Mouse (Mus musculus) kidney, adult 9 months (tissue): ENCODE results near the gene Ccnd1.
"Not testable (repeated sequence)": the region's sequence is repeated elsewhere in the genome, so short reads cannot be mapped to it uniquely, and the experiment has no call there.

Experiments used
- DNase-seq: peaks from one replicate; pipeline ENCODE4 v3.0.0; 2022

Gene Ccnd1

DNA sequence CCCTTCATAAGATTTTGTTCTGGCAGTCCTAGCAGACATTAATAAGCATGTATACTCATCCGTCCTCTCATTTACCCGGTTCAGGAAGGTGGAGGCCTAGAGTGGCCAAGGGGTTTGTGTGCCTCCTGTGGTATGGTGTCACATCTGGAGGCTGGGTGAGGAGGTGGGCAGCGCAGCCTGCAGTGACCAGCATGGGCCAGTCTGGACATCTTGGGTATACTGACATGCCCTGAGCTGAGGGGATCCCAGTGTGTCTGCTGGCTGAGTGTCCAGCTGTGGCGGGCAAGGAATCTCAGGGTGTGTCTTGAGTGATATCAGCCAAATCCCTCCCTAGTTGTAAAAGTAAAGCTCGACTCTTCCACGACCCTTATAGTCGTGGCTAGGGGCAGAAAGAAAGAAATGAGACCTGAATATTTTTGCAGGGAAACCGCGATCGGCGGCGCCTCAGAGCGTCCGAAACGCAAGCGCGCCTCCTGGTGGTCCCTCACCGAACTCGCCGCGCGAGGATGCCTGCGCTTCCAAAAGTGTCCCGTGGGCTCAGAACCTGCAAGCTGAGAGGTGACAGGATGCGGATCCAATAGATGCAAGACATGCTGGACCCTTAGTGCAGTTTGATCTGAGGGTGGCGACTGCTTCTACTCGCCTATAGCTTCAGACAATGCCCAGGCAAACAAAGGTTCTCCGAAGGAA lies 32.9 kb downstream of the Ccnd1 start:
- DNase-seq, result no peak

DNA sequence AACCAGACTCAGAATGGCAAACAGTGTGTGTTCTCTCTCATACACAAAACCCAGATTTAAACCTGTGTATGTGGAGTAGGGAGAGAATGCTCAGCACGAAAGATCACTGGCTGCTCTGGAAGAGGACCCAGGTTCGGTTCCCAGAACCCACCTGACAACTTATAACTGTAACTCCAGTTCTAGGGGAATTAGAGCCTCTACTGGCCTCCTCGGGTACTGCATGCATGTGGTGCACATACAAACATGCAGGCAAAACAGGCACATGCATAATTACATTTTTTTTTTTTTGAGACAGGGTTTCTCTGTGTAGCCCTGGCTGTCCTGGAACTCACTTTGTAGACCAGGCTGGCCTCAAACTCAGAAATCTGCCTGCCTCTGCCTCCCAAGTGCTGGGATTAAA lies 34.2 kb downstream of the Ccnd1 start:
- not testable (repeated sequence) for DNase-seq

DNA sequence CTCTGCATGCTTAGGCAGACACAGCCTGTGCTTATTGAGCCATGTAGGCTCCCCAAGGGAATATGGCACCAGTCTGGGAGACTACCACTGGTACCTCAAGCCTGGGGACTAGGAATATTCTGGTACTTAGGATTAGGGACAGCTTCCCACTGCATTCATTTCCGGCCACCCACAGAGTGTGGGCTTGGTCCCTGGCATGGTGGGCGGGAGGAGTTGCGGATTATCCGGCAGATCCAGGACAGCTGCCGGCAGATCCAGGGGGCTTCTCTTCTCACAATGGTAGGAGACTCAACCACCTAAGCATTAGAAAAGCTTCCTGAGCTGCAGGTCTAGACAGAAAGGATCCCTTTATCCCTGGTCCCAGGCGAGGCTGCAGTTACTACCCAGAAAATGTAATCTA lies 41.2 kb downstream of the Ccnd1 start:
- DNase-seq, result no peak

DNA sequence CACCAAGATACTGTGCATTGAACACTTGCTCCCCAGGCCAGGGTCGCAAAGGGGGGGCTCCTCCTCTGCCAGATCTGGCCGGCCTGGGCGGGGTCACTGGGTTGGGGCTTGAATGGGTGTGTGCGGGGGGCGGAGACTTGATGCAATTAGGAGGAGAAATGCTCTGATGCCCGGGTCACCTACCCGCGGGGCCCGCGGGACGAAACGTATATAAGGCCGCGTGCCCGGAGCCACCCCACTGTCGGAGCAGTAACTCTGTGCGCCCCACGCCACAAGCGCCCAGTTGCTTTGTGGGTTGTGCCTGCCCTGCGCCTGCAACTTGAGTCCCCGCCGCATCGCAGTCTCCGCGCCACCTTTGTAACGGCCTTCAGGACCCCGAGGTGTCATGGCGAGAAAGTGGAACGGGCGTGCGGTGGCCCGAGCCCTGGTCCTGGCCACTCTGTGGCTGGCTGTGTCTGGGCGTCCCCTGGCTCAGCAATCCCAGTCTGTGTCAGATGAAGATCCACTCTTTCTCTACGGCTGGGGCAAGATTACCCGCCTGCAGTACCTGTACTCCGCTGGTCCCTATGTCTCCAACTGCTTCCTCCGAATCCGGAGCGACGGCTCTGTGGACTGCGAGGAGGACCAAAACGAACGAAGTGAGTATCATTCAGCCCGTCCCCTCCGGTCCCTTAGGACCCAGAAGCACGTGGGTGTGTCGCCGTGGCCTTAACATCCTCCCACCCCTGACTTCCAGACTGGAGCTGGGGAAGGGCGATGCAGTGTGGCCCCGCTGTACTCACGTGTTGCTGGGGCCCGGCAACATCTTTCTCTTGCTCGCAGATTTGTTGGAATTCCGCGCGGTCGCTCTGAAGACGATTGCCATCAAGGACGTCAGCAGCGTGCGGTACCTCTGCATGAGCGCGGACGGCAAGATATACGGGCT lies 43.2 kb downstream of the Ccnd1 start, which contains the start of gene Fgf15:
TSS of gene Fgf15 (plus strand) at position 238 of the 925 bp plus-strand sequence.
- DNase-seq, result no peak

DNA sequence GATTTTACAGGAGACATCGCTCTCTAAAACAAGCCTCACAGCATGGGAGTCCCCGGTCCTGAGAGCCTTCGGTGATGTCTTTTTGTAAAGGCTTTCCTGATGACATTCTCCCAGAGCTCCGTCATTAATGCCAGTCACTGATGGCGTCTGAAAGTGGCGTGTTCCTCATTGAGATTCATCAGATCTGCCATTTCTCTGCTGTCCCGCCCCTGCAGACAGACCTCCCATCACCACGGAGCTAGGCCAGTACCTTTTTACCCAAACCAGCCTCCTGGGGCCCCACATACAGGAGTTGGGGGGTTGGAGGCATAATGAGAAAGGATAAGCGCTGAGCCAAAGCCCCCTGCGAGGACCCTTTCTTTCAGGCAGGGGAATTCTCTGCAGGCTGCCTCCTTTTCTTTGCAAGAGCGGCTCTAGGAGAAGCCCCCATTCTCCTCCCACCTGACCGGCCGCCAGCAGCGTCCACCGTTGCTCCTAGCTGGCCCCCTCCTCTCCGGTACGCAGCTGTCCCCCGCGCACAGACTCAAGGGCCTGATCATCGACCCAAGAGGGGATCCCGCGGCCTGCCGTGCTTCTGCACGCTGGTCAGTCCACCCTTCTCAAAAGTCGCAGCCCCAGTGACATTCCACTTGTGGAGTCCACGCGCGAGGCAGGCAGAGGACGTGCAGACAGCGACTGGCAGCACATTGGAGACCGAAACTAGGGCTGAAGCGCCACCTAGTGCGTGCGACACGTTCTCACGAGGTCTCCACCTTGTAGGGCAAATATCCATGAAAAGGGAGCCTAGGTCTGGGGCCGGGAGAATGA lies 44.2 kb downstream of the Ccnd1 start:
- DNase-seq, result peak; percentile 73

DNA sequence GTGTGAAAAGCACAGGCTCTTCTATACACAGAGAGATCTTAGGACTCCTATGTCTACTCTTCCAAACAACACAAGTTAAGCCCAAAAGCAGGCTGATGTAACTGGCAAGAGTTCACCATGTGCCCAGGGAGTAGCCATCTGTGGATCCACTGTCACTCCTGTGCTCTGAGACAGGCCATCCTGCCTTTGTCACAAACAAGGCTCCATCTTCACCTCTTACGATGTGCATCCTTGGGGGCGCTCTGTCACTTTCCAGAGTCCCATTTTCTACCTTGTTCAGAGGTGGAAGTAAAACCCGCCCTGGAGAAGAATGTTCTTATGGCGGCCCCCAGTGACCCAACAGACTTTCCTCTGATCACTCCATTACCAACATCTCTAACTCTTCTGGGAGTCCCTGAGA lies 45.0 kb downstream of the Ccnd1 start:
- DNase-seq, result no peak

DNA sequence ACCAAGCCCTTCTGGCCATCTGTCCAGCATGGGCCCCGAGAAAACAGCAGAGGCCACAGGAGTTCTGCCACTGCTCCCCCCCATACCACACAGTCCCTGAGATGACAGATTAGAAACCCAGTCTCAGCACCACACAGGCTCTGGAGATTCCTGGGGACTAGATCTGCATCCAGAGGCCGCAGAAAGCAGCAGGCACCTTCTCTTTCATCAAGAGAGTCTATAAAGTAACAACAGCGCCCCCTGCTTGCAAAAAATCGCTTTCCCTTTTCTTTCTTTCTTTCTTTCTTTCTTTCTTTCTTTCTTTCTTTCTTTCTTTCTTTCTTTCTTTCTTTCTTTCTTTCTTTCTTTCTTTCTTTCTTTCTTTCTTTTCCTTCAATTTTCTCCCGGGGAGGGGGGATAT lies 45.5 kb downstream of the Ccnd1 start:
- DNase-seq, result peak; percentile 29

DNA sequence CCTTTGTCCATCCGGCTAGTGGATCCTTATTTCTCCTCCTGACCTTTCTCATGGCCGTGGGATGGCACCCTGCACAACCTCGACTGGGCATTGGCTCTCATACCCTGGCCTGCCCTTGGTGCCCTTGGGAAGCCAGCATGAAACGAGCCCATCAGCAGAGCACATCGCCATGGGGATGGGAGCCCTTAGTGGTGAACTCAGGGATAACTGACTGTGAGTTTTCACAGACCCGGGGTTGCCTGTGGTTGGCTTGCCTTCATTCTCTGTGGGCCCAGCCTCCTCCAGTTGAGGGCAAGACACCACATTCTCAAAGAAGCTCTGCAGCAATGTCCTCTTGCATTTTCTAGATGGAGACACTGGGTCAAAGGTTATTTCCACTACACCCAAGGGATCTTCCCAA lies 47.4 kb downstream of the Ccnd1 start:
- no peak for DNase-seq

DNA sequence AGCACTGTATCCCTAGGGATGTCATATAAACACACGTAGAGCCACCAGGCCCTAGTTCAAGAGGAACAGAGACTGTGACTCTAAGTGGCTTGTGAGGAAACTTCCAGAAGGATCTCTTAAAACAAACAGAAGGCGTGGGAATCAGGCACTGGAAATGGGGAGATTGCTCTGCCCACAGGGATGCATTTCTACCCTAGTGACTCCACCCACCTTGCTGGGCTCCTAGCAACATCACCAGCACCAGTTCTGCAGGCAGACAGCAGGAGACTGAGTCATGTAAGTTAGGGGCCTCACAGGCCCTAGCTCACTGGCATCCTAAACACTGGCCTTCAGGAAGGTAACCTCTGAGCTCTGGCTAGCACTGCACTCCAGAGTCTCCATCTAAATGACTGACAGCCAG lies 47.9 kb downstream of the Ccnd1 start:
- no peak for DNase-seq

DNA sequence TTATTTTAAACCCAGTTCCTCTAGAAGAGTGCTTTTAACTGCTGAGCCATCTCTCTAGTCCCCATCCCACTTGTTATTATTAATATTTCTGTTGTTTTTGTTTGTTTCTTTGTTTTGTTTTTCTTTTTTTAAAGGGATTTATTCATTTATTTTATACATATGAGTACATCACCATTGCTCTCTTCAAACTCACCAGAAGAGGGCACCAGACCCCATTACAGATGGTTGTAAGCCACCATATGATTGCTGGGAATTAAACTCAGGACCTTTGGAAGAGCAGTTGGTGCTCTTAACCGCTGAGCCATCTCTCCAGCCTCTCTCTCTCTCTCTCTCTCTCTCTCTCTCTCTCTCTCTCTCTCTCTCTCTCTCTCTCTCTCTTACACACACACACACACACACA lies 49.1 kb downstream of the Ccnd1 start:
- DNase-seq, result not testable (repeated sequence)

DNA sequence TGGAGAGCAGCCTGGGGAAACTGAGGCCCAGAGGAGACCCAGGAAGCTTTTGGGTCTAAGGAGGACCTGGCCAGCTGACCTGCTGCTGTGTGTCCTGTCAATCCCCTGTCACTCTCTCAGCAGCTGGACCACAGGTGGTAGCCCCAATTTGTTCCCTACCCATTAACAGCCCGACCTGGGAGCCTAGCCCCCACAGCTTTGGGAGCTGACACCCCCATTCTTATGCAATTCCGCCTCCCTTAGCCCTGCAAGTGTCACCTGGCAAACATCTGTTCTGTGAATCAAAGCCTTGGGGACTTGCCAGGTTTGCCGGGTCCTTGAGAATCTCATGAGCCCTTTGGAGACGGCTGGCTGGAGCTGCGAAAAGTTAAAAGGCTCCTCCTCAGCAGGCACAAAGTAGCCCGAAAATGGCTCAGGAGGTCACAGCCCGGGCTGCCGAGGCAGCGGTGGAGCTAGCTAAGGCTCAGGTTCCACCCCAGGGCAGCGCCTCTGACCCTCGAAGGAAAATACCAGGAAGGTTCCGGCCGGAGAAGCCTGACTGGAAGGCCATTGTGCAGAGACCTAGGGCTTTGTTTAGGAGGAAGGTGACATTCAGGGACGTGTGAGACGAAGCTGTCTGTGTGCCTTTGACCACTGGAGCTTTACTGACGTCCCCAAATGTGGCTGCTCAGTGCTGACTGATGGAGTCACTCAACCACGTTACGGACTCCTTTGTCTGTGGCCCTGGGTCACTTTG lies 51.0 kb downstream of the Ccnd1 start:
- DNase-seq, result no peak

DNA sequence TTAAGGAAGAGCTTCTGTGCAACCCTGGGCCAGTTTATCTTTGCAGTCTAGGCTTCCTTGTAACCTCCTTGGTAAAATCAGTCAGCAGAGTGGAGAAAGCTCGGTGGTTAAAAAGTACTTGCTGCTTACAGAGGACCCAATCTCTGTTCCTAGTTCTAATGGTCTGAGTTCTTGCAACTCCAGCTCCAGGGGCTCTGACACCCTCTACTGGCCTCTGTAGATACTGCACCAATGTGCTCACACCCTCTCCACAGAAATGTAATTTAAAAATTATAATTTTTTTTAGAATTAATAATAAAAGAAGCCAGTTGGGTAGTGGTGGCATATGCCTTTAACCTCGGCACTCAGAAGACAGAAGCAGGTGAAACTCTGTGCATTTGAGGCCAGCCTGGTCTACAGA lies 52.1 kb downstream of the Ccnd1 start:
- no peak for DNase-seq

DNA sequence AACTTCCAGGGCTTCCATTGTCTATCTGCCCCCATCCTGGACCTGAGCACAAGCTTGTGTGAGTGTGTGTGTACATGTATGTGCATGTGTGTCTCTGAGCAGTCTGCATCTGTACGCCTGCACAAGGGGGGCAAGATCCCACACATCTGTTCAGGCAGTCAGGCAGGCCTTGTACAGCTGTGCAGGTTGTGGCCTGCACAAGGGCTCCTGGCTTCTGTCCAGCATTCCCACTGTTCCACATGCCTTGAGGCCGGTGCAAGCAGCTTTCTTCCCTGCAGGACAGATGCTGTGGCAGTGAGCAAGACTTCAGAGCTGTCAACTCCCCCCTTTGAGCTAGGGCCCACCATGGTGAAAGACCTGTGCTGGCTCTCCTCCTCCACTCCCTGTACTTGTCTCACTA lies 56.6 kb downstream of the Ccnd1 start:
- DNase-seq, result no peak
